Mouse (Mus musculus): ENCODE data around the gene Astl. TPM values are rescaled to one million over a fixed set of nuclear protein-coding genes. Genes with fewer than 3 reads are reported as not detected.

The Astl gene
- not detected in 2 replicates for polyA plus RNA-seq (2012; rRNA removed)

GRCm38 (mm10) chr2:127338416-127338815, at the start of gene Astl:
Gene Astl, plus strand, starts transcription at chr2:127338639.

DNA sequence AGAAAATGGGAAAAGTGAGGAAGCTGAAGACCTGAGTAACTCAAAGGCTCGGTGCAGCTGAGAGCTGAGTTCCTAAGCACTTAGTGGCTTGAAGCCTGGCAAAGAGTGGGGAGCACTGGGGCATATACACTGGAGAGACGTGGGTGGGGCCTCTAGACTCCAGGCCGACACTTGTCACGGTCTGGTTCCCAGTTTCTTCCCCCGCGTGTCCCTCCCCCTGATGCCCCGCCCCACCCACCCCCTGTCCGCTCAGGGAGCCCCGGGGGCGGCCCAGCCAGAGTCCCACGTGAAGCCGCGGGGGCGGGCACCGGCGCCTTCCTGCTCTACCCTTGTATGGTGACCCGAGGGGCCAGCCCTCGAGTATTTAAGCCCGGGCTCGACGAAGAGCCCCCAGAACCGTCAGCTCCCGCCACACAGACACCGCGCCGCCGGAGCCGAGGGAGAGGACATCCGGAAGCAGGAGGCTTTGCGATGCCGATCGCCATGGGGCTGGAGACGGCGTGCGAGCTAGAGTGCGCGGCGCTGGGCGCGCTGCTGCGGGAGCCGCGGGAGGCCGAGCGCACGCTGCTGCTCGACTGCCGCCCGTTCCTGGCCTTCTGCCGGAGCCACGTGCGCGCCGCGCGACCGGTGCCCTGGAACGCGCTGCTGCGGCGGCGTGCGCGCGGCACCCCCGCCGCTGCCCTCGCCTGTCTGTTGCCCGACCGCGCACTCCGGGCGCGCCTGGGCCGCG, 2.5 kb upstream of the Astl start, which contains the start of gene Dusp2:
TSS of gene Dusp2 (plus strand) at position 393 of the 730 bp plus-strand sequence.

DNA sequence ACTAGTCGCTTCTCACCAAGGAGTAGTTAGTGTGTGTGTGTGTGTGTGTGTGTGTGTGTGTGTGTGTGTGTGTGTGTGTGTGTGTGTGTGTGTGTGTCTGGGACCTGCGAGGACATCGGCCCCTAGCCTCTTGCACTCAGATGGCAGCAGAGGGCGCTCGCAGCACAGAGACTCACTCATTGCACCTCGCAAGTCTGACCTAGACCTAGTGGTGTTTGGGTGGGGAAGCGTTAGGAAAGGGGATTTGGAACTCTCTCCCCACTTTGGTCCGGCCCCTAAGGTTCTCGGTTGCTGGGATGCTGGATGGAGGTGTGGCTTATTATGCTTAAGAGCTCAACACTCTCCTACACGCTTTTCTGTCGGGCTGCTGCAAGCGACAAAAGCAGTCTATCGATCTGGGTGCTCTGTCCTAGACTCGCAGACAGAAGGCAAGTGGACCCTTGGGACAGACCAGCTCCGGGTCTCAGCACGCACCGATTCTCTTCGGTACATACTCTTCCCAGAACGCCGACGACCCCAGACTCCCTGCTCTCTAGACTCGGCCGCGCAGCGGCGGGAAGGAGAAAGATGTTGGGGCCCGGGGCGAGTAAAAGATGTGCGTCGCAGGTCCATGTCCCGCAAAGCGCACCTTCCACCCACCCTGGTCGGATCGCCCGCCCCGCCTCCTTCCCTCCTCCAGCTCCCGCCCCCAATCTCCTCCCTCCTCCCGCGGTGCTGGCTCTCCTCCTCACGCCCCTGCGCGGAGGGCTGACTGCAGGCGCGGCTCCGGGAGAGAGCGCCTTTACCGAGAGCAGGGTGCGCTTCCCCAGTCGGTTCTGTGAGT, 24.2 kb downstream of the Astl start, which contains the start of gene Adra2b:
TSS of gene Adra2b (plus strand) at position 750 of the 823 bp plus-strand sequence.

Other genes starting within 250 kb of the Astl start
- gene Ncaph, start 204.7 kb upstream of the Astl start, polyA plus RNA-seq (2012; rRNA removed) = 0.40 and 0.63 TPM in 2 replicates
- gene Itpripl1, start 195.2 kb upstream of the Astl start, polyA plus RNA-seq (2012; rRNA removed) = 1.7 and 2.1 TPM in 2 replicates
- 0.29 and 0.58 TPM in 2 replicates for gene 1810024B03Rik, start 130.4 kb upstream of the Astl start, polyA plus RNA-seq (2012; rRNA removed)
- gene Snrnp200, start 130.3 kb upstream of the Astl start, polyA plus RNA-seq (2012; rRNA removed) = 5.7 and 8.8 TPM in 2 replicates
- 19.1 and 19.5 TPM in 2 replicates for gene Ciao1, start 90.8 kb upstream of the Astl start, polyA plus RNA-seq (2012; rRNA removed)
- 27.3 and 39.0 TPM in 2 replicates for gene Tmem127, start 90.7 kb upstream of the Astl start, polyA plus RNA-seq (2012; rRNA removed)
- gene Stard7, start 68.4 kb upstream of the Astl start, polyA plus RNA-seq (2012; rRNA removed) = 12.3 and 33.1 TPM in 2 replicates
- gene Dusp2, start 2.5 kb upstream of the Astl start, polyA plus RNA-seq (2012; rRNA removed) = 1.4 and 1.9 TPM in 2 replicates
- 0.17 and 0.25 TPM in 2 replicates for gene Adra2b, start 24.6 kb downstream of the Astl start, polyA plus RNA-seq (2012; rRNA removed)
- gene Gpat2, start 86.6 kb downstream of the Astl start, polyA plus RNA-seq (2012; rRNA removed) = 0.14 and 0.42 TPM in 2 replicates
- gene Fahd2a, start 105.9 kb downstream of the Astl start, polyA plus RNA-seq (2012; rRNA removed) = 4.8 and 5.9 TPM in 2 replicates
- 0.74 and 1.1 TPM in 2 replicates for gene Kcnip3, start 183.5 kb downstream of the Astl start, polyA plus RNA-seq (2012; rRNA removed)
- 20.2 and 23.6 TPM in 2 replicates for gene Prom2, start 202.8 kb downstream of the Astl start, polyA plus RNA-seq (2012; rRNA removed)
- gene Zfp661, start 248.5 kb downstream of the Astl start, polyA plus RNA-seq (2012; rRNA removed) = 0.52 and 0.74 TPM in 2 replicates
- gene Mrps5, start 248.6 kb downstream of the Astl start, polyA plus RNA-seq (2012; rRNA removed) = 20.0 and 21.9 TPM in 2 replicates

All from stomach, adult 2 months (tissue).